Mouse (Mus musculus): ENCODE measurements at regions not wholly inside any gene's neighbourhood (a gene's known extent, or its start where the extent isn't known, plus 50 kb on each side); places are given as distances from the start of the nearest gene placed in this dataset.
A peak's percentile ranks its signal among the peaks of the same experiment; 100 is the strongest.

DNA sequence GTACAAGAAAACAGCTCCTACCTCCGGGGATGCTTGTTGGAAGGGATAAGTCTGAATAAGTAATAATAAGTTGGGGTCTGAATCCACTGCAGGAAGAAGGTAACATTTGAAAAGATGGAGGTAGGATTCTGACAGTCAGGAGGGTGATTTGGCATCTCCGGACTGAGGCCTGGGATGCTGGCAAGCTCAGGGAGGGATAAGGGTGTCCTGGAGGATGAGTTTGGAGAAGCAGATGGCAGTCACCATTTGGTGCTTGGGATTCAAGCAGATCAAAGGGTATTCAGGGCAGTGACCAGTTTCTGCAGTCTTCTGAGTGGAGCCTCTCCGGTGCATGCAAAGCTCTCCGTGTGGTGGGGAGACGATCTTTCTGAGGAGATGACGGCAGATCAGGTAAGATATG lies 62.9 kb upstream of the Gm2310 start:
- WGBS, result 86% methylated on average over 6 of the region's 6 CpGs
- H3K9ac ChIP-seq (ENCODE audit: low read depth, low read length), result no peak overlapping the region
- no peaks in the 10 kb centered on the region for H3K36me3 ChIP-seq (ENCODE audit: control insufficient read depth, insufficient read depth, low read length)
- H3K4me1 ChIP-seq (ENCODE audit: control insufficient read depth, insufficient read depth, low read length), result no peaks in the 10 kb centered on the region
- H3K27ac ChIP-seq (replicated peaks; ENCODE audit: insufficient read depth, low read depth, low read length), result no peak overlapping the region
- TF ChIP-seq CTCF (IDR thresholded peaks at IDR 0.05; ENCODE audit: low read depth, low read length) (no peak), POLR2A (IDR thresholded peaks at IDR 0.05; ENCODE audit: extremely low read depth, insufficient read depth, low read length) (no peak)
- no peak for DNase-seq (ENCODE audit: extremely low read depth, low read depth, low spot score)
- no peak overlapping the region for H3K4me3 ChIP-seq (ENCODE audit: insufficient read depth, low read depth, low read length)
- H3K79me2 ChIP-seq (ENCODE audit: control insufficient read depth, insufficient read depth, low read length), result no peaks in the 10 kb centered on the region
- H3K27me3 ChIP-seq (ENCODE audit: control insufficient read depth, insufficient read depth, low read length), result no peaks in the 10 kb centered on the region

DNA sequence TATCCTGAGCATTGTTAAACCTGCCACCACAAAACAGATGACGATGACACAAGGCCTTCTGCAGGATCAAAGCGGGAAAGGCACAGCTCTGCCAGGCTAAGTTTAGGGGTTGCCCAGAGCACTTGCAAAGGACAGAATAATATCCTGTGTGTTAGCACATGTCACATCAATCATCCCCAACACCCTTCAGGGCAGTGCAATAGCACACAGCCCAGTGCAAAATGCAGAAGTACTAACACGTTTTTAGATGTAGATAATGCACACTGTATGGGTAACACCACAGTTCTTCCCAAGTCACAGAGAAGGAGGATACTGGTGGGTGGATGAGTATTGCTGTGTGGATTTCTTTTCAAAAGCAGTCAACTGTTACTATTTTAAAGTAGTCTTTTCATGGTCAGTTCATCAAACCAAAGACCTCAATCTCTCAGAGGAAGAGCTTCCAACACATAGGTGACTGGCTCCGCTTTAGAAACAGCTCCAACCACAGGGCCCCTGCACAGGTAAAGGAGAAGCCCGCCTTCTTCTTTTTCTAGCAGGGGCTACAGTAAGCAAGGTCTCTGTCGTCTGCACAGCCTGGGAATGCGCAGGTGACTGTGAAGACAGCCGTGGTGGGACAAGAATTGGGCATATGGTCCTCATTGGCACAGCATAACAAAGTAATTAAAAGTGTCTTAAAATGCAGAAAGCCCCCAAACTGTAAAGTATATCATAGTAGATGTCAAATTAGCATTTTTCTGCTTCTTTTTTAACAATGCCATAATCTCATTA lies 61.6 kb upstream of the Gm2310 start:
- no peaks in the 10 kb centered on the region for H3K4me1 ChIP-seq (ENCODE audit: control insufficient read depth, insufficient read depth, low read length)
- WGBS, result 68% methylated on average over 8 of the region's 8 CpGs
- no peak overlapping the region for H3K9ac ChIP-seq (ENCODE audit: low read depth, low read length)
- H3K4me3 ChIP-seq (ENCODE audit: insufficient read depth, low read depth, low read length), result no peak overlapping the region
- no peaks in the 10 kb centered on the region for H3K36me3 ChIP-seq (ENCODE audit: control insufficient read depth, insufficient read depth, low read length)
- H3K27ac ChIP-seq (replicated peaks; ENCODE audit: insufficient read depth, low read depth, low read length), result no peak overlapping the region
- no peak for TF ChIP-seq POLR2A (IDR thresholded peaks at IDR 0.05; ENCODE audit: extremely low read depth, insufficient read depth, low read length)
- no peak for TF ChIP-seq CTCF (IDR thresholded peaks at IDR 0.05; ENCODE audit: low read depth, low read length)
- DNase-seq (ENCODE audit: extremely low read depth, low read depth, low spot score), result no peak
- no peaks in the 10 kb centered on the region for H3K27me3 ChIP-seq (ENCODE audit: control insufficient read depth, insufficient read depth, low read length)
- H3K79me2 ChIP-seq (ENCODE audit: control insufficient read depth, insufficient read depth, low read length), result no peaks in the 10 kb centered on the region

DNA sequence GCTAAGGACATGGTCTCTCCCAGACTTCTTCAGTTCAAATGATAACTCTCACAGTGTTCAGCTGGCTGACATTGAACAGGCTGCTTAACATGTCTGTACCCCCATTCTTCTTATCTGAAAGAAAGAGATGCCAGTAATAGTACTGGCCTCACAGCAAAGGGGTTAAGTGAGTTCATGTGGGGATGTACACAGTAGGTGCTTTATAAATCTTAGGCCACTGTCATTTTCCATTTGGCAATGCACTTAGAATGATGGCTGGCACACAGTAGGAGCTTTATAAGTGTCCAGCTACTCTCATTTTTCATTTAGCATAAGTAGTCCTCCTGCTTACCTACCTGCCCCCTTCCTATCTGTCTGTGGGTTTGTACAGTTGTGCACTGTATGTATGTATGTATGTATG lies 60.3 kb upstream of the Gm2310 start:
- no peak for TF ChIP-seq CTCF (IDR thresholded peaks at IDR 0.05; ENCODE audit: low read depth, low read length)
- no peak for TF ChIP-seq POLR2A (IDR thresholded peaks at IDR 0.05; ENCODE audit: extremely low read depth, insufficient read depth, low read length)
- H3K36me3 ChIP-seq (ENCODE audit: control insufficient read depth, insufficient read depth, low read length), result no peaks in the 10 kb centered on the region
- no peaks in the 10 kb centered on the region for H3K79me2 ChIP-seq (ENCODE audit: control insufficient read depth, insufficient read depth, low read length)
- no peak overlapping the region for H3K4me3 ChIP-seq (ENCODE audit: insufficient read depth, low read depth, low read length)
- no peak overlapping the region for H3K27ac ChIP-seq (replicated peaks; ENCODE audit: insufficient read depth, low read depth, low read length)
- no peak overlapping the region for H3K9ac ChIP-seq (ENCODE audit: low read depth, low read length)
- H3K4me1 ChIP-seq (ENCODE audit: control insufficient read depth, insufficient read depth, low read length), result no peaks in the 10 kb centered on the region
- H3K27me3 ChIP-seq (ENCODE audit: control insufficient read depth, insufficient read depth, low read length), result no peaks in the 10 kb centered on the region
- no peak for DNase-seq (ENCODE audit: extremely low read depth, low read depth, low spot score)

DNA sequence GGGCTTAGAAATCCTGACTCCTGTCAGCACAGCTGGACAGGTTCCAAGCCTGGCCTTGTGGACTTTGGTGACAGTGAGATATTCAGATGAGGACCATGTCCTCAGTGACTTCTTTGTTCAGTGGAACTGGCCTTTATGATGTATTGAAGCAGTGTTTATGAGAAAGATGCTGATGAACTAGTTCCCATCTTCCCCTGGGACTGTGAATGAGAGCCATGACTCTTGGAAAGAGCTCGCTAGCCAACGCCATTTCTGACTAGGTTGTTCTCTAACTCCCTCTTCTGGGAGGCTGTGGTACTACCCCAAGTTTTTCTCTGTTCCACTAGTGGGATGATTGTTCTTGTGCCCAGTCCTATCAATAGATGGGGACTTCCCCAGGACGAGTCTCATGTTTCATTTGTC lies 57.7 kb upstream of the Gm2310 start:
- TF ChIP-seq POLR2A (IDR thresholded peaks at IDR 0.05; ENCODE audit: extremely low read depth, insufficient read depth, low read length), result no peak
- H3K36me3 ChIP-seq (ENCODE audit: control insufficient read depth, insufficient read depth, low read length), result no peaks in the 10 kb centered on the region
- no peak overlapping the region for H3K9ac ChIP-seq (ENCODE audit: low read depth, low read length)
- H3K27me3 ChIP-seq (ENCODE audit: control insufficient read depth, insufficient read depth, low read length), result no peaks in the 10 kb centered on the region
- 1% methylated on average over 3 of the region's 3 CpGs for WGBS
- no peaks in the 10 kb centered on the region for H3K4me1 ChIP-seq (ENCODE audit: control insufficient read depth, insufficient read depth, low read length)
- H3K4me3 ChIP-seq (ENCODE audit: insufficient read depth, low read depth, low read length), result no peak overlapping the region
- DNase-seq (ENCODE audit: extremely low read depth, low read depth, low spot score), result peak; percentile 37
- H3K27ac ChIP-seq (replicated peaks; ENCODE audit: insufficient read depth, low read depth, low read length), result no peak overlapping the region
- H3K79me2 ChIP-seq (ENCODE audit: control insufficient read depth, insufficient read depth, low read length), result no peaks in the 10 kb centered on the region

DNA sequence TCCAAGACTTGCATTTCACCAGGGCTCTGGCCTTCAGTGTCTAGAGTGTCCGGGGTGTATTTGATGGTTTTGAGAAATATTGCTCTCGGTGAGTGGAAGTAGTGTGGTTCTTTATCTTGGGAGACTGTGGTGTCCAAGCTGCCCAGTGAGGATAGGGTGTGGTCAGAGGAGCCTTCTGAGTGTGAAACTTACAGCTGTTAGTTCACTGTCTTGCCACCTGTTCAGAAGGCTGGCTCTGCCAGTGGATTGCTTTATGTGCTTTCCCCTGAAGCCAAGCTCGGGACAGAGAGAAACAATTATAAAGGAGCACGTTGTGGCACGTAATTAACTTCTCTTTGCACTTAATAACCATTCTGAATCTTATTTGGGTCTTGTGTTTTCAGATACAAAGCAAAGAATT lies 57.2 kb upstream of the Gm2310 start:
- H3K4me3 ChIP-seq (ENCODE audit: insufficient read depth, low read depth, low read length), result no peak overlapping the region
- no peak overlapping the region for H3K27ac ChIP-seq (replicated peaks; ENCODE audit: insufficient read depth, low read depth, low read length)
- H3K79me2 ChIP-seq (ENCODE audit: control insufficient read depth, insufficient read depth, low read length), result no peaks in the 10 kb centered on the region
- TF ChIP-seq CTCF (IDR thresholded peaks at IDR 0.05; ENCODE audit: low read depth, low read length), result no peak
- no peak for TF ChIP-seq POLR2A (IDR thresholded peaks at IDR 0.05; ENCODE audit: extremely low read depth, insufficient read depth, low read length)
- no peak overlapping the region for H3K9ac ChIP-seq (ENCODE audit: low read depth, low read length)
- no peak for DNase-seq (ENCODE audit: extremely low read depth, low read depth, low spot score)
- H3K36me3 ChIP-seq (ENCODE audit: control insufficient read depth, insufficient read depth, low read length), result no peaks in the 10 kb centered on the region
- no peaks in the 10 kb centered on the region for H3K4me1 ChIP-seq (ENCODE audit: control insufficient read depth, insufficient read depth, low read length)
- H3K27me3 ChIP-seq (ENCODE audit: control insufficient read depth, insufficient read depth, low read length), result no peaks in the 10 kb centered on the region
- 85% methylated on average over 5 of the region's 5 CpGs for WGBS

DNA sequence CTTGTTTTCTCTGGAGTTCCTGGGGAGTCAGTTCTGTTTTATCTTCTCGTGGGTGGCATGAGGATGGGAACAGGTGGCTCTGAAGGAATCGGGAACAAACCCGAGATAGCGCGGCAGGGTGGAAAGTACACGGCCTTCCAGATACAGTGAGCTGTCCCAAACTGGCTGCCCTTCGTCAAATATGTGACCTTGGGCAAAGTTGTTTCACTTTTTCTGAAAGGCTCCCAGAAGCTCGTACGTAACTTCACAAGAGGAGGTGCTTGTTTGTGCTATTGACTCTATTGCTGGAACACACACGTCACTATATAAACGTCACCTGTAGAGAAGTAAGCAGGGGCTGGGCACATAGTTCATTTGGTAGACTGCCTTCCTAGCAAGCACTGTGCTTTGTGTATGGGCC lies 49.9 kb upstream of the Gm2310 start:
- no peaks in the 10 kb centered on the region for H3K27me3 ChIP-seq (ENCODE audit: control insufficient read depth, insufficient read depth, low read length)
- H3K4me3 ChIP-seq (ENCODE audit: insufficient read depth, low read depth, low read length), result peak overlapping the region; percentile 72
- no peaks in the 10 kb centered on the region for H3K36me3 ChIP-seq (ENCODE audit: control insufficient read depth, insufficient read depth, low read length)
- peaks cover 2% of the 10 kb centered on the region; the same call in 1 of the 2 replicates for H3K4me1 ChIP-seq (ENCODE audit: control insufficient read depth, insufficient read depth, low read length)
- no peak overlapping the region for H3K27ac ChIP-seq (replicated peaks; ENCODE audit: insufficient read depth, low read depth, low read length)
- no peak overlapping the region; the same call in 1 of the 2 replicates for H3K9ac ChIP-seq (ENCODE audit: low read depth, low read length)
- peak; percentile 64 for DNase-seq (ENCODE audit: extremely low read depth, low read depth, low spot score)
- TF ChIP-seq CTCF (IDR thresholded peaks at IDR 0.05; ENCODE audit: low read depth, low read length) (no peak), POLR2A (IDR thresholded peaks at IDR 0.05; ENCODE audit: extremely low read depth, insufficient read depth, low read length) (no peak)
- no peaks in the 10 kb centered on the region for H3K79me2 ChIP-seq (ENCODE audit: control insufficient read depth, insufficient read depth, low read length)
- 3% methylated on average over 11 of the region's 11 CpGs for WGBS

Data from liver, adult 2 months (tissue).